Mouse (Mus musculus): ENCODE data around the gene Ttc21a. TPM values are rescaled to one million over a fixed set of nuclear protein-coding genes. Genes with fewer than 3 reads are reported as not detected.

Gene Ttc21a
- 0.31 and 0.42 TPM in 2 replicates for polyA plus RNA-seq (2016; fragmentation: Nextera tagmentation; extraction: Ambion mirVana)

- Histone ChIP-seq H3K4me3 (peak within 1 kb of the TSS; percentile 66), H3K9me3 (no peaks in the 10 kb centered on the region), H3K27me3 (ENCODE audit: poor library complexity, severe bottlenecking) (no peaks in the 10 kb centered on the region), H3K4me1 (peaks cover 28% of the 10 kb centered on the region), H3K27ac (peak within 1 kb of the TSS; percentile 91), H3K36me3 (replicated peaks) (peaks cover 20% of the 10 kb centered on the region)
- 2% methylated on average over 40 of the region's 40 CpGs for WGBS
- DNase-seq (ENCODE audit: extremely low spot score, low spot score): peak; percentile 93
Observed at GRCm38 (mm10) chr9:119937005-119937773, at the start of gene Ttc21a, which contains the start of gene Gorasp1. TSS of gene Ttc21a (plus strand) at chr9:119937606. TSS of gene Gorasp1 (minus strand) at chr9:119937565.

- 23% methylated on average over 2 of the region's 2 CpGs for WGBS
- DNase-seq (ENCODE audit: extremely low spot score, low spot score): peak; percentile 85
- H3K27me3 ChIP-seq (ENCODE audit: poor library complexity, severe bottlenecking): no peaks in the 10 kb centered on the region
- peak overlapping the region; percentile 90 for H3K27ac ChIP-seq
- H3K9me3 ChIP-seq: no peaks in the 10 kb centered on the region
- H3K4me1 ChIP-seq: peaks cover 39% of the 10 kb centered on the region
- H3K4me3 ChIP-seq: 0 out of 2 replicates have a peak overlapping the region, but pooled peaks have one; percentile 24
- no peaks in the 10 kb centered on the region for H3K36me3 ChIP-seq (replicated peaks)
Observed at GRCm38 (mm10) chr9:119888843-119889246, 48.6 kb upstream of the Ttc21a start.

GRCm38 (mm10) chr9:119889446-119889845, 48.0 kb upstream of the Ttc21a start:
- DNase-seq (ENCODE audit: extremely low spot score, low spot score): peak; percentile 32
- H3K4me1 ChIP-seq: peaks cover 45% of the 10 kb centered on the region
- H3K9me3 ChIP-seq: no peaks in the 10 kb centered on the region
- peak overlapping the region; percentile 24 for H3K4me3 ChIP-seq
- no peaks in the 10 kb centered on the region for H3K27me3 ChIP-seq (ENCODE audit: poor library complexity, severe bottlenecking)
- WGBS: 65% methylated on average over 9 of the region's 9 CpGs
- H3K36me3 ChIP-seq (replicated peaks): no peaks in the 10 kb centered on the region
- peak overlapping the region; percentile 90 for H3K27ac ChIP-seq

- peak; percentile 37 for DNase-seq (ENCODE audit: extremely low spot score, low spot score)
- Histone ChIP-seq H3K4me3 (no peak overlapping the region), H3K27ac (no peak overlapping the region), H3K36me3 (replicated peaks) (no peaks in the 10 kb centered on the region), H3K4me1 (peaks cover 53% of the 10 kb centered on the region), H3K27me3 (ENCODE audit: poor library complexity, severe bottlenecking) (no peaks in the 10 kb centered on the region), H3K9me3 (no peaks in the 10 kb centered on the region)
- WGBS: 41% methylated on average over 2 of the region's 2 CpGs
Observed at GRCm38 (mm10) chr9:119890692-119891091, 46.7 kb upstream of the Ttc21a start.

GRCm38 (mm10) chr9:119893881-119894280, 43.5 kb upstream of the Ttc21a start:
- Histone ChIP-seq H3K4me3 (peak overlapping the region; percentile 100), H3K4me1 (peaks cover 41% of the 10 kb centered on the region), H3K36me3 (replicated peaks) (no peaks in the 10 kb centered on the region; the same call in 1 of the 2 replicates), H3K27ac (peak overlapping the region; percentile 93), H3K9me3 (no peaks in the 10 kb centered on the region), H3K27me3 (ENCODE audit: poor library complexity, severe bottlenecking) (no peaks in the 10 kb centered on the region)
- 86% methylated on average over 5 of the region's 5 CpGs for WGBS
- DNase-seq (ENCODE audit: extremely low spot score, low spot score): no peak

GRCm38 (mm10) chr9:119894339-119895009, 42.9 kb upstream of the Ttc21a start, which contains the start of gene Wdr48:
TSS of gene Wdr48 (plus strand) at chr9:119894878.
- Histone ChIP-seq H3K4me3 (peak within 1 kb of the TSS; percentile 100), H3K4me1 (peaks cover 35% of the 10 kb centered on the region), H3K27ac (peak within 1 kb of the TSS; percentile 93), H3K36me3 (replicated peaks) (peaks cover 1% of the 10 kb centered on the region; the same call in 1 of the 2 replicates), H3K27me3 (ENCODE audit: poor library complexity, severe bottlenecking) (no peaks in the 10 kb centered on the region), H3K9me3 (no peaks in the 10 kb centered on the region)
- WGBS: 3% methylated on average over 34 of the region's 34 CpGs
- DNase-seq (ENCODE audit: extremely low spot score, low spot score): peak; percentile 98

- Histone ChIP-seq H3K4me1 (peaks cover 28% of the 10 kb centered on the region), H3K36me3 (replicated peaks) (peaks cover 5% of the 10 kb centered on the region; the same call in 1 of the 2 replicates), H3K27ac (peak overlapping the region; percentile 93), H3K9me3 (no peaks in the 10 kb centered on the region), H3K27me3 (ENCODE audit: poor library complexity, severe bottlenecking) (no peaks in the 10 kb centered on the region), H3K4me3 (peak overlapping the region; percentile 100)
- no peak for DNase-seq (ENCODE audit: extremely low spot score, low spot score)
- WGBS: 1% methylated on average over 65 of the region's 71 CpGs
Observed at GRCm38 (mm10) chr9:119895040-119895721, 42.2 kb upstream of the Ttc21a start.

- no peaks in the 10 kb centered on the region for H3K9me3 ChIP-seq
- whole genome bisulfite sequencing: 91% methylated on average over 2 of the region's 2 CpGs
- peaks cover 16% of the 10 kb centered on the region for H3K4me1 ChIP-seq
- H3K4me3 ChIP-seq: no peak overlapping the region
- peaks cover 34% of the 10 kb centered on the region for H3K36me3 ChIP-seq (replicated peaks)
- H3K27ac ChIP-seq: no peak overlapping the region
- DNase-seq (ENCODE audit: extremely low spot score, low spot score): no peak
- no peaks in the 10 kb centered on the region for H3K27me3 ChIP-seq (ENCODE audit: poor library complexity, severe bottlenecking)
Observed at GRCm38 (mm10) chr9:119899446-119899845, 38.0 kb upstream of the Ttc21a start.

- DNase-seq (ENCODE audit: extremely low spot score, low spot score): no peak
- Histone ChIP-seq H3K27ac (no peak overlapping the region), H3K4me3 (no peak overlapping the region), H3K36me3 (replicated peaks) (peaks cover 65% of the 10 kb centered on the region), H3K27me3 (ENCODE audit: poor library complexity, severe bottlenecking) (no peaks in the 10 kb centered on the region), H3K9me3 (no peaks in the 10 kb centered on the region), H3K4me1 (no peaks in the 10 kb centered on the region)
- WGBS: 86% methylated on average over 12 of the region's 12 CpGs
Observed at GRCm38 (mm10) chr9:119902410-119903151, 34.8 kb upstream of the Ttc21a start.

- Histone ChIP-seq H3K4me3 (no peak overlapping the region), H3K36me3 (replicated peaks) (peaks cover 99% of the 10 kb centered on the region), H3K4me1 (no peaks in the 10 kb centered on the region), H3K27ac (no peak overlapping the region), H3K27me3 (ENCODE audit: poor library complexity, severe bottlenecking) (no peaks in the 10 kb centered on the region), H3K9me3 (no peaks in the 10 kb centered on the region)
- 93% methylated on average over 3 of the region's 3 CpGs for WGBS
- no peak for DNase-seq (ENCODE audit: extremely low spot score, low spot score)
Observed at GRCm38 (mm10) chr9:119908708-119909107, 28.7 kb upstream of the Ttc21a start.

GRCm38 (mm10) chr9:119909931-119910330, 27.5 kb upstream of the Ttc21a start:
- WGBS: 84% methylated on average over 3 of the region's 3 CpGs
- Histone ChIP-seq H3K4me1 (no peaks in the 10 kb centered on the region), H3K27ac (no peak overlapping the region), H3K36me3 (replicated peaks) (peaks cover 99% of the 10 kb centered on the region), H3K4me3 (no peak overlapping the region), H3K9me3 (no peaks in the 10 kb centered on the region), H3K27me3 (ENCODE audit: poor library complexity, severe bottlenecking) (no peaks in the 10 kb centered on the region)
- DNase-seq (ENCODE audit: extremely low spot score, low spot score): no peak
